Mouse (Mus musculus) natural killer cell, adult 2 months (primary cell): ENCODE measurements at regions not wholly inside any gene's neighbourhood (a gene's known extent, or its start where the extent isn't known, plus 50 kb on each side); places are given as distances from the start of the nearest gene placed in this dataset.

ENCODE experiments used
- DNase-seq, 2 experiments: peaks; one replicate each; pipeline ENCODE4 v3.0.0; 2022; ENCODE audit warnings: low spot score in 2 of 2

DNA sequence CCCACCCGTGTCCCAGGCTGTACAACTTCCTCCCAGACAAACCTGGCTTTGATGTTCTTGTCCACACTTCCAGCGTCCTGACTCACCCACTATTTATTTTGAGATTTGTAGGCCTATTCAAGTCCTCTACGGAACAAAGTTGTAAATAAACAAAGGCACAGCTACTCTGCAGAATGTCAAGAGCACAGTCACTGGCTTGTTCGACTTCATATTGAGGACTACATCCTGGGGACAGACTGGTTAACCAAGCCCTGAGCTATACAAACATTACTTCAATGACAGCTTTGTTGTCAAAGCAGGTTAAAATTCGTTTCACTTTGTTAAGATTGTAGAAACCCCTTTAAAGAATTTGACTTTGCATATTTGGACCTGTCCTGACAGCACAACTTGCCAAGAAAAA lies 190.3 kb upstream of the Ctso start:
- DNase-seq, result no peak

DNA sequence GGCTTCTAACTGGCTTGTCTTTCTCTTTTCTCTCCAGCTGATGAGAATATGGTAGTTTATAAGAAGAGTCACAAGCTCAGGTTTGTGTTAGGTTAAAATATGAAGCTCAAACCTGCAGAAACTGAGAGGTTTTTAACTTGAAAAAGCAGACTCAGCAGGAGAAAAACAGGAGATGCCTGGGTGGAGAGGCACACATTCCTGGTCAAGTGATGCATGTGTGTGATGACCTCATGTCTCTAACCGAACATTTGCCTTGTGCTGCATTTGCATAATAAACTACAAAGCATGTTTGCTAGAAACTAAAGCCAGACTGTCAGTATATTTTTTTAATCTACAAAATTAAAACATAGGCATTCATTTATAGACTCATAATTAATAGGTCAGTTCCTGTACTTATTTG lies 182.2 kb upstream of the Ctso start:
- DNase-seq, result no peak

DNA sequence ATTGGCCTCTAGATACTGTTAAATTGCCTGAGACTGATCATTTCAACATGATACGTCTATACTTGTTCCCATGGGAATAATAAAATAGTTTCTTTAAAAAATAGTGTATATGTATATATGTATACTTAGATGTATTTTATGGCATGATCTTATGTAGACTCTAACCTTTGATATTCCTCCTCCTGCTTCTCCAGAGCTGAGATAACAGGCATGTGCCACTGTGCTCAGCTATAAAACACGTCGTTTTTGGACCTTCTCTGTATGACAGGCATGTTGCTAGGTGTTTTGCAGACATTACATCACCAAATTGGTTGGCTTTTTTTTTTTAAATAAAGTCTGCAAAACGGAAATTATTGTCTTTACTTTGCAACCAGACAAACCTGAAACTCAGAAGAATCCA lies 179.4 kb upstream of the Ctso start:
- DNase-seq, result no peak

DNA sequence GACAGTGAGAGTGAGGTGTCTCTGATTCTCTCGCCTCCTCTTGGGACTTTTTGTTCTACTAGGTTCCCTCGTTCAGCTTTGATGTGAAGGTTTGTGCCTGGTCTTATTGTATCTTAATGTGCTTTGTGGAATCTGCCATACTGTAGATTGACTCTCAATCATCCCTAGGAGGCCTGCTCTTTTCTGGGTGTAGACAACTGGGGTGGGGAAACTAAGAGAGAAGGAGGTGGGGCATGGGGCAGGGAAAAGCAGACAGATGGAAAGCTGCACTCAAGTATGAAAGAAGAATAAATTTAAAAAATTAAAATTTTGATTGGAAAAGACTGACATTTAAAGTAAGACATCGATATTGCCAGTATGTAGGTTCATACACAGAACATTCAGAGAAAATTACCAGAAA lies 172.0 kb upstream of the Ctso start:
- DNase-seq, result no peak

DNA sequence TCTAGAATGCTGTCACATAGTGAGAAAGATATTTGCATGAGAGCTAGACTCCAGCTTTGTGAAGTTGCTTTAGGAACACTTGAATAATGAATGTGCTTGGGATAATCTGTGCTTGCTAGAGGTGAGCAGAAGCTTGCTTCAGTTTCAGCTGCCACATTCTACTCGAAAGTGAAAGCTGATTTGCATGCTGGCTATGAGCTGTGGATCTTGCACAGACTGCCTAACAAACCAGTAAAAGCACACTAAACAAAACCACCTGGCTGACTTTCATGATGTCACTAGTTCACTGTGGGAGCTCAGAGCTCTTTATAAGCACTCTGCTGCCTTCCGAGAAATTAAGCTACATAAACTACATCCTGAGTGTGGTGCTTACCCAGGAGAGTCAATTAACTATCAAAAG lies 171.5 kb upstream of the Ctso start:
- DNase-seq, result no peak

DNA sequence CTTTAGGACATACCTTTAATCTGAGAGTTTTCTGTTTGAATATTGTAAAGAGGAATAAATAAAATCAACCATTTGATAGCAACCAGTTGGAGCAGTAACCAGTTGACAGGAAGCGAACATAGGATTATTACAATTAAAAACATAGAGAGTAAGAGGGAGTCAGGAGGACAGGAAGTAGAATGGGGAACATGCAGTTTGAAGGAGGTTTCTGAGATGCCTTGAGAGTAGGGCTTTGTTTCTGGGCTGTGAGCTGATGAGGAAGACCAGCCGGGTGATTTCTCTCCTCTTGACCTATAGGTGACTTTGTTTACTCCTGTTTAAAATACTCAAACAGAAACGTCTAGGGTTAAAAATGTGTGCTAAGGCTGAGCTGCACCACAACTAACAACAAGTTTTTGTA lies 160.6 kb upstream of the Ctso start:
- DNase-seq, result no peak

DNA sequence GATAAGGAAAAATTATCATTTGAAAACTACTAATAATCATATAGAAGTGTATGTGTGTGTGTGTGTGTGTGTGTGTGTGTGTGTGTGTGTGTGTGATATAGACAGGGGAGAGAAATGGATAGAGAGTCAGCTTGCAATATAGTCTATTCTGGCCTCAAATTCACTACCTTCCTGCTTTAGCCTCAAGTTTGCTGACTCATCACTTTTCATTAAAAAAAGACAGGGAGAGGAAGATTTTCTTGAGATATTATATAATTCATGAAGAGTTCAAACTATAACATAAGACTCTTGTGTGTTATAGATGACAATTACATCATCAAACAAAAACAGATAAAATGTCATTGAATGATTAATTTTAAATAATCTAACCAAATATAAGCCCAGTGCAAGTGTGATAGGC lies 159.4 kb upstream of the Ctso start:
- no peak for DNase-seq

DNA sequence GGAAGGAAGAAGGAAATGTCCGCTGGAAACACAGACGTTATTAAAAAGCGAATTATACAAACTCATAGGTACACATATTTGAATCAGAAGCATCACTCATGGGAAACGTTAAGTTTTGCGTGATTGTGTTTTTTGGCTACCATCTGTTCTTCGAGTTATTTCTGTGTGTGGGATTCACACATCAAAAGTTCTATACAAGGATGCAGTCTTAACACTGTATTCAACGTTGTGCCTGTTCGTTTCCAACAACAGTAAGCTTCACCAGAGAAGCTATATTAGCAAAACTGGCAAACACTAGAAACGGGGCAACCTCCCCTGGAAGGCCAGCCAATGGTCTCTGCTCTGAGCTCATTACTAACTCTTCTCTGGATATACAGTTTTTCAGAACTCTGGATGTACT lies 150.3 kb upstream of the Ctso start:
- DNase-seq, result no peak

DNA sequence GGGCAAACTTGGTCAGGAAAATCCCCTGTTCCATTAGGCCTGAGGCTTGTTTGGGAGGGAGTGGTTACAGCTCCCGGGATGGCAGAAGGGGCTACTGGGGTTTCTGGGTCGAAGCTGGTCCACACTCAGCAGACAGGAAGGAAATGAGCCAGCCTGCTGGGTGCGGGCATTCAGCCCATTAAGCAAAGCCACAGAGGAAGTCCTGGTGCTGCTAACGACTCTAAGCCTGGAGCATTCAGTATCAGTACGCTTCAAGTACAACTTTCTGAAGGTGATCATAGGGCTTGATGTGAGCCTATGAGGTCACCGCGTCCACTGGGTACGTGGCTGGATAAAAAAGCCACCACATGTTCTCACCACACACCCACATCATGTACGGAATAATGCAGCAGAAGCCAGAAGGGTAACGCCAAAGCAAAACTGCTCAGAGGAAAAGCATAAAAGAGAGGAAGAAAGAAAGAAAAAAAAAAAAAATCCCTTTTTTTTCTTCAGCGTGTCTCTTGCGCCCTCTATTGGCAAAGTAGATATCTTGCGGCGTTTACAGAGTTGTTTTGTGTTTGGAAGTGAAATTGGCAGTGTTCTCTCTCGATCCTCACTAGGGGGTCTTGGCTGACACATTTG lies 149.4 kb upstream of the Ctso start:
- peak; percentile 11 to 29 for DNase-seq

DNA sequence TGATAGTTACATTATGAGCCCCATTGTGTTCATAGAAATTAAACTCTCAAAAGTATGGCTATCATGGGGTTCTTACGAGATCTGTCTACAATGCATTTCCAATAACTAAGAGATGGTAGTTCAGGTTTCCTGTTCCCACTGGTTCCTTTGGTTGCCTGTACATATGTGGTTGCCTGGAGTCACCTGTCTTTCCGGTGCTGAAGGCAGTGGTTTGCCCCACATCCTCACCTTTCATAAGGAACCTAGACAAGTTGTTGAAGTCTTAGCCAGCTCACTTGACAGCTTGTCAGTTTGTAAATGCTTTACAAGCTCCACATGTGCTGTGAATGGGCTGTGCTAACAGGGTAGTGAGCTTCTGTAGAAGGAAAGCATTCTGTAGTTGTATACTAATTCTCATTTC lies 143.5 kb upstream of the Ctso start:
- no peak for DNase-seq

DNA sequence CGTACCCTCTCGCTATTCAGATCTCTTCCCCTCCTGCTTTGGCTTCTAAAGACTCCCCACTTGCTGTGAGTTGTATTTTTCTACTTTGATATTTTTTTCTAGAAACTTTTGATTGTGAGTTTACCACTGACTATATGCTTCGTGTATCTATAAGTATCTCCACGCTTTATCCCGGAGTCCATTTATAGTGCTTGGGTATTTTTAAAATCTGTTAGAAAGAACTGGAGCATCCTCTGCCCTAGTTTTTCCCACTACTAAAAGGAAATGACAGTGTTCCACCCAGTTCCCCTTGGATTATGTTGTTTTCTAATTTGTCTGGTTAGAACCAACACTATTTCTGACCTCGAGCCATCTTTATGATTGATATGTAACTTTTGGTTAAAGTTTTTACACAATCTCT lies 142.7 kb upstream of the Ctso start:
- no peak for DNase-seq

DNA sequence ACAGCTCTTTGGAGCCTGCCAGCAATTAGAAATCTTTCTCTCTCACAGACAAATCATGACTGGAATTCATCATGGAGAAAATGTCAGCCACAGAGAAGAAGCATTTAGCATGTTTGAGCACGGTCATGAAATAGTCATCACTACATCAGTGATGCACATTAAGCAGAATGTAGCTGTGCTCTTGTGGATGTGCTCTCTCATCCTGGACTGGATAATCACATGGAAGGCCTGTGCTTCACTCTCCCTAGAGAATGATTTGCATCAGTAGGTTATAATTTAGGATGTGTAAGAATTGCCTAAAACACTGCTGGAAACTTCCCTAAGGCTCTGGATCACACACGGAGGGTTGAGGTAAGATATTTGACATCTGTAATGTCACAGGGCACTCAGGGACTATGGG lies 130.3 kb upstream of the Ctso start:
- DNase-seq, result no peak

DNA sequence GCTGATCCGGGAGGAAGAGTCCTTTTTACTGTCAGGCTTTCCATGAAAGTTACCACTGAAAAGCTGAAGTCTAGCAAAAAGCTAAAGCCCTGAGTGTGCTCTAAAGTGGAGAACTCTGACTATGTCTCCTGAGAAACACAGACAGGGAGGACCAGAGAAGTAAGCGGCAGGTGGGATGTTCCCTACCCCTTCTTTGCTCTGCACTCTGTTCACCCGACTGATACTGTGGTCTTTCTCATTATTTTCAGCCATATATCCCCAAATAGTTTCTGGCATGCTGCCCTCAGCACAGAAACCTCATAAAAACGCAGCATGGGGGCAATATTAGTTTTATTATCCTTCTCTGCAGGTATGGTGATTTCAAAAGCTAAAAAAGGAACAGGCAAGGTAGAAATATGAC lies 126.7 kb upstream of the Ctso start:
- DNase-seq, result no peak

DNA sequence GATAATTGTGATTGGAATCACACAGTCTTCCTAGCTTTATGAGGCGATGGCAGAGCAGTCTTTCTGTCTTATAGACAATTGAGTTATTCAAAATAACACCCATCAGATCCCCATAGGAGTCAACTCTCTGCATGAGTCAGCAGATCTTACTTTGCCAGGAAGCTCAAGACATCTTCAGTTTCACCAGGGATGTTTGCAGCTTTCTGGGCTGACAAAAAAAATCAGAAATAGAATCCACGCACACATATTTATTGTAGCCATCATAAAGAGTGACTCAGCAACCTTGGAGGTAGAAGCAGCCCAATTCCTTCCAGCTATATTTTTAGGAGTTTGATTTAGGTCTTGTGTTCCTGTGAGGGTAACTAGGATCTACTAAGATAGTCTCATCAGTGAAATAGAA lies 122.8 kb upstream of the Ctso start:
- DNase-seq, result no peak

DNA sequence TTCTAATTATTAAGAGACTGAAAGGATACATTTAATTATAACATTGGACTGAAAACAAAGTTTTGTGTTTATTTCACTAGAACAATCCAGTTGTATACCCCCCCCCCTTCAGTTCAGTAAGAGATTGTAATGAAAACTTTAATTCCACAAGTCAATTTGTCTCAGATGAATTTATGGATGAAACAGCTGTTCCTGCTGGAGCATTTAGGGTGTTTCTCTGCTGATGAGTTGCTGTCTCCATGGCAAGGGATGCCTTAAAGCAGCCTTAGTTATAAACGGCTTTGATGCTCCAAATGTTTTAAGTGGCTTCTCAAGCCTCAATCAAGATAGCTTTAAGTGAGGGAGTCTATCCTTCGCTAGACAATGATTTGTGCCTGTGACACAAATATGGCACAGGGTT lies 112.1 kb upstream of the Ctso start:
- no peak for DNase-seq

DNA sequence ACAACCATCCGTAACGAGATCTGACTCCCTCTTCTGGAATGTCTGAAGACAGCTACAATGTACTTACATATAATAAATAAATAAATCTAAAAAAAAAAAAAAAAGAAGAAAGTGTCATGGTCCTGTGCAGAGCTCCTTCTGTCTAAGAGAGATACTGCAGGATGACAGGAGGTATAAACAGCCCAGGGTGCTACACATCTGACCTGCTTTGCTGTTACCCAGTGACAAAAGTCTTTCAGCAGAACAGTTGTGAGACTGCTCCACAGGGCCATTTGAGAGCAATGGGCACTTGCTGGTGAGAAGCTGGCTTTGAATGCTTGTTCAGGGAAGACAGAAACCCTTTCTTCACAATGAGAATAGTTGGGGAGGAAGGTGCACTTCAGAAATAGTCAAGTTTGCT lies 102.9 kb upstream of the Ctso start:
- DNase-seq, result no peak

DNA sequence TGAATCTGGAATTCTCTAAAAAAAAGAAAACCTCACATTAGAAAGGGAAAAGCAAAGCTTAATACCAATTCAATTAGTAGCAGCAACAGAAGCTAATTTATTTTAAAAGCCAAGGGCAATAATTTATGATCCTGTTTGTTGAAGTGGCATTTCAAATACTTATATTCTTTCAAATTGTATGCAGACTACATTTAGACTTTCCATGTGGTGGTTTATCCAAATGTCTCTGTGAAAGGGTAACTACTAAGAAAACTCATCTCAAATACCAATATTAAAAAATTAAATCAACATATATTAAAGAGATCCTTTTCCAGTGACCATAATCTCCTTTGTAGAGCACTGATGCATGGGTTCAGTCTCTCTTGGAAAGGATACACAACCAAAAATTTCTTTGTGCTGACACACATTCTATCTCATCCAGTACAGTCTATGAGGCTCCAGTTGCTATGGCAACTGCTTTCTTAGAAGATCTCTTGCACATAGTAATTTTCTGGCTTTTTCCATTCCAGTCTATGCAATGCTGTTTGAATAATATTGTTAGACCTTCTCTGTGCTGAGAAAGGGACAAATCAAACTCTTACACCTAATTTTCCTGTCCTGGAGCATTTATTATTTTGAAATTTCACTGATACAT lies 102.3 kb upstream of the Ctso start:
- no peak for DNase-seq

DNA sequence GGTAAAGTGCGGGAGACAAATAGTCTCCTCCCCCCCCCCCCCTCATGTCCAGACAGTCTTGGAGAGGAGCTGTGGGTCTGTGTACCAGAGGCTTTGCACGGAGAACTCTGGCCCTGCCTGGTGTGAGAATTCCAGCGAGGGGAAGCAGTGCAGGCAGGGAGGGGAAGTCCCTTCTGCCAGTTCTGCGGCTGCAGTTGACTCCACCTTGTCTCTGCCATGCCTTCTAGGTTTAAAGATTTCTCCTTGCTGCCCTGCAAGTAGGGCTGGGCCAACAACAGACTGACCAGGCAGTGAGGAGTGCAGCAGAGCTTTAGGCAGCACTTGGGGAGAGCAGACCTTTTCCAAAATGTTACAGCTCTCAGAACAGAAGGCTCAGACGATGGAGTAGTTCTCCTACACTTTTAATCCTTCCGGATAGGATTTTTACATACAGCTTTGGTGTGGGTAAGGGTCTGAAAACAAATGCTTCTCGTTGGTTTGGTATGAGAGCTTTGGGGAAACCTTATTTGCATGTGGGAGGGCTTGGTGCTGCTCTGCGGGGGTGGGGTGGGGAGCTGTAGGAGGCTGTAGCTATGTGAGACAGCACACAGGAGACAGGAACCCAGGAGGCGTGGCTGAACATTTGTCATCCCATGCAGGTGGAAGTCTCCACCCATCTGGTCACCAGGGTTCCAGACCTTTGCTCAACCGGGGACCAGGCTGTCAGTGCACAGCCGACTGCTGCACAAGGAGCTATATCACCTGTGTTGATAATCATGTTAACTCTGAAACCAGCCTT lies 96.8 kb upstream of the Ctso start:
- DNase-seq, result no peak

DNA sequence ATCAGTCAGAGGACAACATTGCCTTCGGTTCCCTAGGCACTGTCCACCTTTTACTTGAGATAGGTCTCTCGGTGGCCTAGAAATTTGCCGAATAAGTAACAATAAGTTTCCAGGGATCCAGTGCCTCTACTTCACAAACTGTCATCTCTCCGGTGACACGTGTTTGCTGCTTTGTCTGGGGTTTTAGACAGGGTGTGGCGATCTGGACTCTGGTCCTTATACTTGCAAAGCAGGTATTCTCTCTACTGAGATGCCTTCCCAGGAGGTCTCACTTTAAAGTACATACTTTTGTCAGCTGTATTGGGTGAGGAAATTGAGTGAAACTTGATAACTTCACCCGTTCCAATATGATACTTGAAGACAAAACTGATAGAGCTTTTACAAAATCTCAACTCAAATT lies 95.9 kb upstream of the Ctso start:
- DNase-seq, result no peak

DNA sequence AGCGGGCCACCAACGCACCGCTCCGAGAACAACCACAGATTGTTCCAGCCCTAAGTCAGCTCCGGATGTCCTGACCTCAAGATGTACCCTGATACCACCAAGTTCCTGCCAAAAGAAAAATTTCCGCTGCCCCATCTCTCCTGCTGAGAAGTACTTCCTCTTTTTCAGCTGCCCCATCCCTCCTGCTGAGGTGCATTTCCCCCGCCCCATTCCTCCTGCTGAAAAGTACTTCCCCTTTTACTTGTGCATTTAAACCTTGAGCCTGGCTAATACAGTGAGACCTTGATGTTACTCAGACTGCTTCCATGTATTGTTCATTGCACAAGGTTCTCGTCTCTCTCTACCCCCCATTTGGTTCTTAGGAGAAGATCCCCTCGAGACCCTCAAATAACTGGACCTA lies 94.3 kb upstream of the Ctso start:
- peak in 1 of 2 experiments; percentile 8 for DNase-seq

DNA sequence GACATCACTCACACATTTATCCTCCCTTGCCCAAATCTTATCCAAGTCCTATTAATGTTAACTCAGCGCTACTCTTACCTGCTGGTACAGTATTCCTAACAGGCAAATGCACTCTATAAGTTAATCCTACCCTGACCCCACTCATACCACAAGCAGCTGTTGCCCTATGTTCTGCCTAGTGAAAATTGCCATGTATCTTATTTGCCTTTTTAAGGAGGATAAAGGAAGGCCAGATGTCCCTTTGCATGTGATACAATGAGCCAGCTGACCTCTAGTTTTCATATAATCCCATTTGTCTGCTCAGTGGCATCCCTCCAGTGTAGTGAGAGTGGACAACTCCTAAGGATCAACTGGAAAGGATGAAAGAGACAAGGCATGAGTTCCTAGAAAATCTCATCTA lies 67.9 kb upstream of the Ctso start:
- DNase-seq, result no peak
